Comparison of ENCODE assay signal across 8 mouse cellular contexts in the genomic region with DNA sequence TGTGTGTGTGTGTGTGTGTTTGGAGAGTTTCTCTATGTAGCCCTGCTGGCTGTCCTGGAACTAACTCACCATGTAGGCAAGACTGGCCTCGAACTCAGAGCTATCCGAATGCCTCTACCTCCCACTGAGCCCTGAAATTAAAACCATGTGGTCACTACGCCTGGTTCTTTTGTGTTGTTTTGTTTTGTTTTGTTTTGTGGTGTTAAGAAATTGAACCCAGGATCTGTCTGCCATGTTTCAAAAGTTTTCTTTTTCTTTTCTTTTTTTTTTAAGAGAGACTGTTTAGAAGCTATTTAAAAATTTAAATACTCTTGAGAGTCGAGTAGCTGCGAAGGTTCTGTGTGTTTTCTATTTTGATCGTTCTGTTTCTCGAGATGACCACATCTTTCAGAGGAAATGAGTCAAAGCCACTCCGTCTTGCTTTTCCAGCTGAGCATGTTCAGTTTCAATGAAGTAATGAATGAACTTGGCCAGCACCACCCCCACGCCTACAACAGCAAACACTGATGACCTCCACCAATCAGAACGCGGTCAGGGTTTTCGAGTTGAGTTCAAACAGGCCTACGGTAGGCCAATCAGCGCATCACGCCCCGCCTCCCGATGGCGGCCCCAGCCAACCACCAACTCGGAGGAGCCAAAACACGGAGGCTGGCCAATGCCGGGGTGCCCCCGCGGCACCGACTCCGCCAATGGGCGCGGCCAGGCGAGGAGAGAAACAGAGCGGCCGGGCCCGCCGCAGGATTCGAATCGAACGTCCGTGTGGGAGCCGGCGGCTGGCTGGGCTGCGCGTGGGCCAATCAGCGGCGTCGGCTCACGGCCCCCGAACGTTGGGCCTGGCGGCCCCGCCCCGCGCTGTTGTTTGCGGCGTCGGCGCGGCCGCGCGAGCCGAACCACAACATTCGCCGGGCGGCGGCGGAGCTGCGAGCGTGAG. TPM values are rescaled to one million over a fixed set of nuclear protein-coding genes. Genes with fewer than 3 reads are reported as not detected.
DNase-seq lines count a peak whose midpoint lies in the region; ATAC-seq and TF ChIP-seq lines count a peak whose summit lies in the region.

A gene (plus strand): TSS at position 739 of the 931 bp plus-strand sequence.

- no peaks in the 10 kb centered on the region for H3K9me3 ChIP-seq in E14TG2a.4 (ENCODE audit: low read length)
- no peaks in the 10 kb centered on the region for H3K9me3 ChIP-seq in forebrain, embryonic 12.5 days
- H3K9me3 ChIP-seq in heart, postnatal 0 days (replicated peaks; ENCODE audit: control insufficient read depth, low read length): no peaks in the 10 kb centered on the region
- H3K9me3 ChIP-seq in liver, embryonic 16.5 days (replicated peaks; ENCODE audit: control insufficient read depth, low read length): no peaks in the 10 kb centered on the region
- no peaks in the 10 kb centered on the region for H3K9me3 ChIP-seq in neural tube, embryonic 13.5 days

- peak within 1 kb of the TSS; percentile 94 for H3K4me3 ChIP-seq in E14TG2a.4 (replicated peaks; ENCODE audit: low read length)
- H3K4me3 ChIP-seq in forebrain, embryonic 12.5 days (replicated peaks): peak within 1 kb of the TSS; percentile 93
- H3K4me3 ChIP-seq in heart, postnatal 0 days (ENCODE audit: low read depth, low read length): peak within 1 kb of the TSS; percentile 73
- H3K4me3 ChIP-seq in liver, embryonic 16.5 days (ENCODE audit: low read depth, low read length): peak within 1 kb of the TSS; percentile 91
- peak within 1 kb of the TSS; percentile 94 for H3K4me3 ChIP-seq in neural tube, embryonic 13.5 days
- peak within 1 kb of the TSS; percentile 89 for H3K4me3 ChIP-seq in testis, adult 2 months (ENCODE audit: control insufficient read depth, low read depth, low read length)

- H3K4me1 ChIP-seq in E14TG2a.4 (replicated peaks; ENCODE audit: low read depth, low read length): peaks cover 74% of the 10 kb centered on the region
- peaks cover 40% of the 10 kb centered on the region for H3K4me1 ChIP-seq in forebrain, embryonic 12.5 days
- peaks cover 35% of the 10 kb centered on the region for H3K4me1 ChIP-seq in heart, postnatal 0 days (ENCODE audit: control insufficient read depth, insufficient read depth)
- H3K4me1 ChIP-seq in liver, embryonic 16.5 days (ENCODE audit: control insufficient read depth, low read depth, low read length): peaks cover 62% of the 10 kb centered on the region
- H3K4me1 ChIP-seq in neural tube, embryonic 13.5 days (replicated peaks): peaks cover 33% of the 10 kb centered on the region
- H3K4me1 ChIP-seq in testis, adult 2 months (ENCODE audit: control insufficient read depth, insufficient read depth, low read length): peaks cover 16% of the 10 kb centered on the region

- H3K36me3 ChIP-seq in E14TG2a.4 (ENCODE audit: insufficient read depth, low read length): peaks cover 31% of the 10 kb centered on the region
- peaks cover 23% of the 10 kb centered on the region for H3K36me3 ChIP-seq in forebrain, embryonic 12.5 days (replicated peaks)
- H3K36me3 ChIP-seq in heart, postnatal 0 days (replicated peaks; ENCODE audit: control insufficient read depth, insufficient read depth, low read length): peaks cover 13% of the 10 kb centered on the region; the same call in 1 of the 2 replicates
- H3K36me3 ChIP-seq in liver, embryonic 16.5 days (ENCODE audit: control insufficient read depth, insufficient read depth): peaks cover 12% of the 10 kb centered on the region
- peaks cover 13% of the 10 kb centered on the region for H3K36me3 ChIP-seq in neural tube, embryonic 13.5 days
- no peaks in the 10 kb centered on the region for H3K36me3 ChIP-seq in testis, adult 2 months (ENCODE audit: control insufficient read depth, insufficient read depth, low read length)

- no peak for TF ChIP-seq CTCF in E14TG2a.4 (conservative IDR thresholded peaks at IDR 0.05; ENCODE audit: low read length)
- TF ChIP-seq CTCF in heart, postnatal 0 days (IDR thresholded peaks at IDR 0.05; ENCODE audit: low read depth): no peak
- no peak for TF ChIP-seq CTCF in testis, adult 2 months (IDR thresholded peaks at IDR 0.05; ENCODE audit: control insufficient read depth, insufficient read depth, insufficient replicate concordance, low read depth, low read length)

- ATAC-seq in forebrain, embryonic 12.5 days (ENCODE audit: low FRiP score): peak; percentile 99
- peak; percentile 96 for ATAC-seq in heart, postnatal 0 days (ENCODE audit: insufficient read depth, low read depth)
- peak; percentile 94 for ATAC-seq in liver, embryonic 16.5 days (ENCODE audit: low read depth)
- peak; percentile 98 for ATAC-seq in neural tube, embryonic 13.5 days (ENCODE audit: low read depth)

- H3K9ac ChIP-seq in forebrain, embryonic 12.5 days: peak within 1 kb of the TSS; percentile 98
- H3K9ac ChIP-seq in heart, postnatal 0 days (replicated peaks; ENCODE audit: low read depth, low read length): peak within 1 kb of the TSS; percentile 95
- H3K9ac ChIP-seq in liver, embryonic 16.5 days (ENCODE audit: low read depth, low read length): peak within 1 kb of the TSS; percentile 95
- peak within 1 kb of the TSS; percentile 97 for H3K9ac ChIP-seq in neural tube, embryonic 13.5 days

- peak within 1 kb of the TSS; percentile 96 for H3K27ac ChIP-seq in forebrain, embryonic 12.5 days
- peak within 1 kb of the TSS; percentile 90 for H3K27ac ChIP-seq in heart, postnatal 0 days (ENCODE audit: low read depth)
- peak within 1 kb of the TSS; percentile 93 for H3K27ac ChIP-seq in liver, embryonic 16.5 days (ENCODE audit: low read length)
- peak within 1 kb of the TSS; percentile 96 for H3K27ac ChIP-seq in neural tube, embryonic 13.5 days (replicated peaks)
- peak within 1 kb of the TSS; percentile 70 for H3K27ac ChIP-seq in testis, adult 2 months (ENCODE audit: control insufficient read depth, insufficient read depth, low read depth, low read length)

- peak within 1 kb of the TSS; percentile 88 for H3K4me2 ChIP-seq in forebrain, embryonic 12.5 days
- H3K4me2 ChIP-seq in heart, postnatal 0 days (ENCODE audit: low read depth, low read length): peak within 1 kb of the TSS; percentile 82
- H3K4me2 ChIP-seq in liver, embryonic 16.5 days (ENCODE audit: low read depth, low read length): peak within 1 kb of the TSS; percentile 70
- peak within 1 kb of the TSS; percentile 77 for H3K4me2 ChIP-seq in neural tube, embryonic 13.5 days

- no peaks in the 10 kb centered on the region for H3K27me3 ChIP-seq in E14TG2a.4 (ENCODE audit: insufficient read depth, low read length)
- H3K27me3 ChIP-seq in forebrain, embryonic 12.5 days: peaks cover 13% of the 10 kb centered on the region; the same call in 1 of the 2 replicates
- H3K27me3 ChIP-seq in heart, postnatal 0 days (ENCODE audit: control insufficient read depth, insufficient read depth, low read length): no peaks in the 10 kb centered on the region
- no peaks in the 10 kb centered on the region for H3K27me3 ChIP-seq in liver, embryonic 16.5 days (ENCODE audit: control insufficient read depth, insufficient read depth, low read depth, low read length)
- H3K27me3 ChIP-seq in neural tube, embryonic 13.5 days: no peaks in the 10 kb centered on the region
- H3K27me3 ChIP-seq in testis, adult 2 months (ENCODE audit: control insufficient read depth, insufficient read depth, low read length): no peaks in the 10 kb centered on the region

- no peak for TF ChIP-seq EP300 in heart, postnatal 0 days (IDR thresholded peaks at IDR 0.05; ENCODE audit: low read depth)

- DNase-seq in c-Kit-positive CD71-positive TER-119-positive erythroid progenitor cells, embryonic 14.5 days (ENCODE audit: low spot score): peak; percentile 100
- peak; percentile 99 for DNase-seq in heart, postnatal 0 days (ENCODE audit: low spot score)
- DNase-seq in kidney, postnatal 4 days: peak; percentile 99 to 100

- no peak for TF ChIP-seq POLR2A in testis, adult 2 months (IDR thresholded peaks at IDR 0.05; ENCODE audit: control insufficient read depth, low read depth, low read length)

- WGBS in forebrain, embryonic 12.5 days: 2% methylated on average over 57 of the region's 66 CpGs
- 3% methylated on average over 66 of the region's 66 CpGs for WGBS in heart, postnatal 0 days
- WGBS in liver, embryonic 16.5 days (ENCODE audit: insufficient replicate concordance): 2% methylated on average over 62 of the region's 66 CpGs
- WGBS in neural tube, embryonic 13.5 days: 2% methylated on average over 59 of the region's 66 CpGs

RNA-seq across cellular contexts. Expression of the gene that starts here (rescaled TPM):
- polyA plus RNA-seq in forebrain, embryonic 12.5 days (2016; fragmentation: Nextera tagmentation; extraction: Ambion mirVana): 50.9 and 59.6 TPM in 2 replicates
- total RNA-seq in heart, postnatal 0 days (2014; rRNA removed; ENCODE audit: low replicate concordance): 48.3 and 161 TPM in 2 replicates
- polyA plus RNA-seq in heart, postnatal 0 days (2015; fragmentation: Nextera tagmentation; extraction: Ambion mirVana): 32.3 and 41.9 TPM in 2 replicates
- polyA plus RNA-seq in liver, embryonic 16.5 days (2015; fragmentation: Nextera tagmentation; extraction: Ambion mirVana): 34.1 and 34.5 TPM in 2 replicates
- 40.7 and 55.0 TPM in 2 replicates for polyA plus RNA-seq in neural tube, embryonic 13.5 days (2015; fragmentation: Nextera tagmentation; extraction: Ambion mirVana)
- 76.4 and 88.4 TPM in 2 replicates for polyA plus RNA-seq in testis, adult 2 months (2012; rRNA removed)

Comparison
In these comparisons a context has a peak if more than half of its experiments do, and no peak if none do; other contexts are left out.
1. Peak in every context shown above with its lines: DNase-seq, ATAC-seq, H3K4me3 ChIP-seq and H3K27ac ChIP-seq.